Mouse (Mus musculus) CH12.LX (cell line): ENCODE results near the gene Gdpd5. TPM values are rescaled to one million over a fixed set of nuclear protein-coding genes. Genes with fewer than 3 reads are reported as not detected.
A peak's percentile ranks its signal among the peaks of the same experiment; 100 is the strongest.

Experiments
- DNase-seq: peaks from one replicate; pipeline ENCODE4 v3.0.0-alpha.2; 2013; ENCODE audit errors: extremely low read depth
- H3K27ac ChIP-seq: 2 replicates; pipeline ENCODE4 v1.5.1; 2012; ENCODE audit warnings: low read depth, mild to moderate bottlenecking, control low read depth, moderate library complexity; ENCODE audit not compliant: insufficient read depth
- H3K27me3 ChIP-seq: replicated peaks from 2 replicates; pipeline ENCODE3; 2012; ENCODE audit warnings: inconsistent platforms
- H3K36me3 ChIP-seq, 2 experiments: replicated peaks in 1 of 2; 2 replicates each; pipeline versions ENCODE3 to v1.6.1; 2012; ENCODE audit warnings: inconsistent platforms in 1 of 2, low read length in 1 of 2, mild to moderate bottlenecking in 1 of 2, mixed read lengths in 1 of 2, moderate library complexity in 1 of 2; ENCODE audit not compliant: control insufficient read depth in 1 of 2, insufficient read depth in 1 of 2
- H3K4me1 ChIP-seq, 2 experiments: 2 replicates each; pipeline ENCODE4 v1.6.1; 2012; ENCODE audit warnings: inconsistent platforms in 1 of 2, moderate library complexity in 1 of 2; ENCODE audit not compliant: insufficient read depth in 2 of 2, control insufficient read depth in 1 of 2
- H3K4me2 ChIP-seq: 2 replicates; pipeline ENCODE4 v1.6.1; 2012; ENCODE audit warnings: low read depth, mild to moderate bottlenecking, control low read depth; ENCODE audit not compliant: poor library complexity, insufficient read depth, severe bottlenecking
- H3K4me3 ChIP-seq, 3 experiments: fragments of 150-350 bp in 1 of 3; sonication (generic) in 1 of 3; replicated peaks in 1 of 3; 2 replicates each; pipeline versions ENCODE3 to v1.5.1; 2011 to 2012; ENCODE audit warnings: low read depth in 2 of 3, low read length in 2 of 3, mild to moderate bottlenecking in 2 of 3, moderate library complexity in 2 of 3, control low read depth in 1 of 3, improper control_type of control experiment in 1 of 3, inconsistent platforms in 1 of 3, mixed read lengths in 1 of 3; ENCODE audit not compliant: poor library complexity in 1 of 3
- H3K79me2 ChIP-seq: replicated peaks from 2 replicates; pipeline ENCODE4 v1.6.1; 2012; ENCODE audit warnings: mild to moderate bottlenecking, moderate library complexity; ENCODE audit not compliant: control insufficient read depth, poor library complexity, insufficient read depth, severe bottlenecking; ENCODE audit errors: extremely low read depth
- H3K9ac ChIP-seq: 2 replicates; pipeline ENCODE4 v1.6.1; 2012; ENCODE audit warnings: low read depth, mild to moderate bottlenecking, control low read depth, moderate library complexity; ENCODE audit not compliant: insufficient read depth
- H3K9me3 ChIP-seq: replicated peaks from 2 replicates; pipeline ENCODE3; 2012; ENCODE audit warnings: low read length, inconsistent platforms, mixed read lengths
- BHLHE40 ChIP-seq: IDR thresholded peaks from 2 replicates; pipeline ENCODE4 v1.6.1; 2011; ENCODE audit warnings: mild to moderate bottlenecking, low read depth, low read length, improper control_type of control experiment
- CHD1 ChIP-seq: IDR thresholded peaks from 2 replicates; pipeline ENCODE4 v1.6.1; 2012; ENCODE audit warnings: low read depth, low read length, improper control_type of control experiment, inconsistent platforms
- CHD2 ChIP-seq: IDR thresholded peaks from 2 replicates; pipeline ENCODE4 v1.6.1; 2011; ENCODE audit warnings: low read length, improper control_type of control experiment
- CTCF ChIP-seq, 2 experiments: IDR thresholded peaks in 1 of 2; conservative IDR thresholded peaks in 1 of 2; 2 replicates each; pipeline ENCODE4 v1.5.1; 2011 to 2012; ENCODE audit warnings: low read depth in 2 of 2, low read length in 2 of 2, improper control_type of control experiment in 1 of 2, inconsistent platforms in 1 of 2, mild to moderate bottlenecking in 1 of 2, moderate library complexity in 1 of 2
- ELF1 ChIP-seq: IDR thresholded peaks from 2 replicates; pipeline ENCODE4 v1.6.1; 2014; ENCODE audit warnings: low read depth, mild to moderate bottlenecking, inconsistent platforms, low read length, improper control_type of control experiment
- EP300 ChIP-seq: IDR thresholded peaks from 2 replicates; pipeline ENCODE4 v1.6.1; 2011; ENCODE audit warnings: low read length, improper control_type of control experiment
- ETS1 ChIP-seq: conservative IDR thresholded peaks from 2 replicates; pipeline ENCODE4 v1.6.1; 2012; ENCODE audit warnings: low read depth, mild to moderate bottlenecking, inconsistent platforms, low read length, improper control_type of control experiment, moderate library complexity
- HCFC1 ChIP-seq: IDR thresholded peaks from 2 replicates; pipeline ENCODE4 v1.6.1; 2012; ENCODE audit warnings: low read depth, mild to moderate bottlenecking, inconsistent platforms, low read length, improper control_type of control experiment
- IRF4 ChIP-seq: IDR thresholded peaks from 2 replicates; pipeline ENCODE4 v1.6.1; 2014; ENCODE audit warnings: low read depth, mild to moderate bottlenecking, inconsistent platforms, low read length, improper control_type of control experiment
- MAFK ChIP-seq: IDR thresholded peaks from 2 replicates; pipeline ENCODE4 v1.6.1; 2011; ENCODE audit warnings: low read length, improper control_type of control experiment; ENCODE audit not compliant: insufficient replicate concordance
- MAZ ChIP-seq: IDR thresholded peaks from 2 replicates; pipeline ENCODE4 v1.6.1; 2012; ENCODE audit warnings: low read depth, mild to moderate bottlenecking, inconsistent platforms, low read length, improper control_type of control experiment, moderate library complexity
- MEF2A ChIP-seq: IDR thresholded peaks from 2 replicates; pipeline ENCODE4 v1.6.1; 2014; ENCODE audit warnings: low read depth, mild to moderate bottlenecking, inconsistent platforms, low read length, improper control_type of control experiment, borderline replicate concordance
- MYC ChIP-seq: IDR thresholded peaks from 2 replicates; pipeline ENCODE4 v1.6.1; 2011; ENCODE audit warnings: low read depth, mild to moderate bottlenecking, improper control_type of control experiment, low read length
- NELFE ChIP-seq: IDR thresholded peaks from 2 replicates; pipeline ENCODE4 v1.6.1; 2011; ENCODE audit warnings: low read depth, low read length, improper control_type of control experiment
- POLR2A ChIP-seq: IDR thresholded peaks from 2 replicates; pipeline ENCODE4 v1.6.1; 2011; ENCODE audit warnings: low read depth, mild to moderate bottlenecking, improper control_type of control experiment, low read length
- RAD21 ChIP-seq: IDR thresholded peaks from 2 replicates; pipeline ENCODE4 v1.6.1; 2011; ENCODE audit warnings: low read depth, mild to moderate bottlenecking, low read length, improper control_type of control experiment, moderate library complexity
- TBP ChIP-seq: conservative IDR thresholded peaks from 2 replicates; pipeline ENCODE4 v1.6.1; 2011; ENCODE audit warnings: low read depth, low read length, improper control_type of control experiment
- TCF12 ChIP-seq: IDR thresholded peaks from 2 replicates; pipeline ENCODE4 v1.6.1; 2014; ENCODE audit warnings: low read depth, mild to moderate bottlenecking, inconsistent platforms, low read length, improper control_type of control experiment
- USF1 ChIP-seq: IDR thresholded peaks from 2 replicates; pipeline ENCODE4 v1.6.1; 2014; ENCODE audit warnings: low read depth, mild to moderate bottlenecking, inconsistent platforms, low read length, improper control_type of control experiment
- USF2 ChIP-seq: conservative IDR thresholded peaks from 2 replicates; pipeline ENCODE4 v1.6.1; 2011; ENCODE audit warnings: low read depth, low read length, improper control_type of control experiment
- ZMIZ1 ChIP-seq: IDR thresholded peaks from 2 replicates; pipeline ENCODE4 v1.6.1; 2012; ENCODE audit warnings: low read depth, mild to moderate bottlenecking, inconsistent platforms, low read length, improper control_type of control experiment
- ZNF384 ChIP-seq: IDR thresholded peaks from 2 replicates; pipeline ENCODE4 v1.6.1; 2012; ENCODE audit warnings: low read depth, low read length, improper control_type of control experiment, inconsistent platforms
- dilution Hi-C: fragments of 300-500 bp; cut with MboI; formaldehyde crosslinking; loops from 2 replicates; pipeline ENCODE4 v1.14.3; 2020; ENCODE audit warnings: low sequenced_read_pairs; ENCODE audit not compliant: extremely low pct_unique_long_range_greater_than_20kb, extremely low pct_ligation_motif_present
- in situ Hi-C: fragments of 300-500 bp; cut with MboI; formaldehyde crosslinking; loops from 3 replicates; pipeline ENCODE4 v1.14.3; 2019; ENCODE audit warnings: low sequenced_read_pairs, low pct_ligation_motif_present, low pct_unique_long_range_greater_than_20kb, mixed read lengths
- polyA plus RNA-seq: library from polyadenylated mRNA; unstranded; fragments of >175 nt; gene quantifications from 2 replicates; pipeline ENCODE4 v1.2.1, GENCODE M21; 2012; ENCODE audit warnings: low read depth; ENCODE audit not compliant: insufficient read length
- total RNA-seq, 2 experiments: library from RNA; depleted of rRNA; stranded (reverse); fragments of 300-350 nt in 1 of 2; fragments of >200 nt in 1 of 2; gene quantifications; 2 replicates each; pipeline ENCODE4 v1.2.3; 2012 to 2014

Gene Gdpd5
- total and polyA plus RNA-seq, 3 experiments = 2.4 to 9.1 (median 9.0) TPM

DNA sequence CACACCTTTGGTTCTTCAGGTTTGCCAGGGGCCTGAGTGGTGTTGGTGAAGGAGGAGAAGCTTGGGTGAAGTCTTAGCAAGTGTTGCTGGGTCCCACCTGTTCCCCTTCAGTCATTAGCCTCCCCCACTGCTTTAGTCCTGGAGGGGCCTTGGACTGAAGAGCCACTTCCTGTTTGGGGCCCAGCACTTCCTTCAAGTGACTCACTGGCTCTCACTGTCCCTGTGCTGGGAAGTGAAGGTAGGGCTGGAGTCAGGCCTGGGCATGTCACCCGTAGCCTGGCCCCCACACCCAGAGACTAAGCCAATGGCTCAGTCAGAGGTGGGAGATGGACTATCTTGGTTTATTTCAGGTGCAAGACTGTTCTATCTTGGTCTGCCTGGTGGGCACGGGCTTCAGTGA, 26.4 kb downstream of the Gdpd5 start:
- Histone ChIP-seq H3K79me2 (no peaks in the 10 kb centered on the region), H3K4me2 (peak overlapping the region; percentile 14), H3K27ac (peak overlapping the region; percentile 70), H3K9me3 (peaks cover 7% of the 10 kb centered on the region), H3K27me3 (no peaks in the 10 kb centered on the region), H3K4me3 (peak overlapping the region; percentile 10 to 47 (median 34)), H3K9ac (peak overlapping the region; percentile 39; the same call in 1 of the 2 replicates), H3K36me3 (peaks cover 0 to 39% of the 10 kb centered on the region in 2 experiments), H3K4me1 (peaks cover 34 to 77% of the 10 kb centered on the region in 2 experiments)
- in situ Hi-C loops = no loop called here
- dilution Hi-C loops = no loop called here
- peak; percentile 69 for DNase-seq
- TF ChIP-seq TBP (0 out of 2 replicates have a peak, but pooled peaks have one; percentile 33), ZMIZ1 (peak; percentile 46), BHLHE40 (0 out of 2 replicates have a peak, but pooled peaks have one; percentile 3), MAZ (peak; percentile 75), USF2 (no peak), MAFK (no peak), IRF4 (peak; percentile 76; the same call in 1 of the 2 replicates), CHD2 (peak; percentile 31; the same call in 1 of the 2 replicates), NELFE (peak; percentile 53; the same call in 1 of the 2 replicates), ZNF384 (no peak), CTCF (conservative IDR thresholded peaks at IDR 0.05 in 1 of 2, IDR thresholded peaks at IDR 0.05 in 1 of 2; ENCODE audit: low read depth in 2 of 2, low read length in 2 of 2) (no peak), RAD21 (no peak), ELF1 (peak; percentile 89), MYC (peak; percentile 43; the same call in 1 of the 2 replicates), MEF2A (peak; percentile 74; the same call in 1 of the 2 replicates), ETS1 (peak; percentile 37; the same call in 1 of the 2 replicates), HCFC1 (peak; percentile 58), TCF12 (peak; percentile 56; the same call in 1 of the 2 replicates), USF1 (no peak), EP300 (peak; percentile 38; the same call in 1 of the 2 replicates), CHD1 (peak; percentile 87; the same call in 1 of the 2 replicates), POLR2A (peak; percentile 48; the same call in 1 of the 2 replicates)
